ENCODE assay signal across 8 mouse cellular contexts in genomic region chr4:117882701-117883691, GRCm38 (mm10). TPM values are rescaled to one million over a fixed set of nuclear protein-coding genes. Genes with fewer than 3 reads are reported as not detected.
A peak's percentile ranks its signal among the peaks of the same experiment; 100 is the strongest.
DNase-seq lines count a peak whose midpoint lies in the region; ATAC-seq lines count a peak whose summit lies in the region.

TSS of gene B4galt2 (minus strand) at chr4:117883487.

- DNase-seq in urinary bladder, postnatal 14 days (ENCODE audit: low spot score): peak; percentile 37
- DNase-seq in urinary bladder, postnatal 10 days (ENCODE audit: low spot score): no peak
- DNase-seq in embryo, embryonic 10.5 days (ENCODE audit: low spot score): peak; percentile 73
- peak; percentile 28 for DNase-seq in kidney, adult 9 months
- DNase-seq in spleen, adult 12 weeks (ENCODE audit: low spot score): no peak

- no peaks in the 10 kb centered on the region for H3K27me3 ChIP-seq in limb, embryonic 15.5 days
- H3K27me3 ChIP-seq in neural tube, embryonic 13.5 days: no peaks in the 10 kb centered on the region

- H3K4me3 ChIP-seq in limb, embryonic 15.5 days: peak within 1 kb of the TSS; percentile 78
- H3K4me3 ChIP-seq in neural tube, embryonic 13.5 days: peak within 1 kb of the TSS; percentile 76

- H3K9me3 ChIP-seq in limb, embryonic 15.5 days: no peaks in the 10 kb centered on the region
- H3K9me3 ChIP-seq in neural tube, embryonic 13.5 days: no peaks in the 10 kb centered on the region

- H3K27ac ChIP-seq in limb, embryonic 15.5 days: peak within 1 kb of the TSS; percentile 78
- H3K27ac ChIP-seq in neural tube, embryonic 13.5 days (replicated peaks): peak within 1 kb of the TSS; percentile 83

- H3K36me3 ChIP-seq in limb, embryonic 15.5 days: peaks cover 48% of the 10 kb centered on the region
- peaks cover 52% of the 10 kb centered on the region for H3K36me3 ChIP-seq in neural tube, embryonic 13.5 days

- peak within 1 kb of the TSS; percentile 84 for H3K4me2 ChIP-seq in limb, embryonic 15.5 days
- H3K4me2 ChIP-seq in neural tube, embryonic 13.5 days: peak within 1 kb of the TSS; percentile 90

- H3K9ac ChIP-seq in limb, embryonic 15.5 days: peak within 1 kb of the TSS; percentile 82
- H3K9ac ChIP-seq in neural tube, embryonic 13.5 days: peak within 1 kb of the TSS; percentile 97

- under 1% methylated on average over 76 of the region's 103 CpGs for WGBS in limb, embryonic 15.5 days
- under 1% methylated on average over 67 of the region's 103 CpGs for WGBS in neural tube, embryonic 13.5 days

- ATAC-seq in granulocyte monocyte progenitor cell, adult 5-6 weeks (replicated peaks; ENCODE audit: poor library complexity, severe bottlenecking): 0 out of 2 replicates have a peak, but pooled peaks have one; percentile 1
- peak; percentile 58; the same call in 1 of the 2 replicates for ATAC-seq in limb, embryonic 15.5 days (ENCODE audit: insufficient number of reproducible peaks, low FRiP score, low TSS enrichment, low read depth)
- ATAC-seq in neural tube, embryonic 13.5 days (ENCODE audit: low read depth): peak; percentile 53

- peaks cover 43% of the 10 kb centered on the region for H3K4me1 ChIP-seq in limb, embryonic 15.5 days
- H3K4me1 ChIP-seq in neural tube, embryonic 13.5 days (replicated peaks): peaks cover 84% of the 10 kb centered on the region

RNA-seq across cellular contexts. Expression of gene B4galt2, which starts in this region (rescaled TPM):
- total RNA-seq in granulocyte monocyte progenitor cell, adult 5-6 weeks (2014; fragmentation: Nextera tagmentation): 0.73 TPM in 1 of 2 replicates, not detected in the other
- 0.04 TPM in 1 of 2 replicates, not detected in the other for total RNA-seq in granulocyte monocyte progenitor cell, adult 5-6 weeks (2017)
- polyA plus RNA-seq in limb, embryonic 15.5 days (2015; fragmentation: Nextera tagmentation; extraction: Ambion mirVana): 23.1 and 27.6 TPM in 2 replicates
- polyA plus RNA-seq in neural tube, embryonic 13.5 days (2015; fragmentation: Nextera tagmentation; extraction: Ambion mirVana): 43.7 and 45.5 TPM in 2 replicates

Comparison
In these comparisons a context has a peak if more than half of its experiments do, and no peak if none do; other contexts are left out.
1. DNase-seq: peak in urinary bladder, postnatal 14 days (single experiment), embryo, embryonic 10.5 days (single experiment) and kidney, adult 9 months (single experiment); none in urinary bladder, postnatal 10 days (single experiment) and spleen, adult 12 weeks (single experiment).
2. Peak in ATAC-seq in granulocyte monocyte progenitor cell, adult 5-6 weeks; RNA of the gene not detected or under 1 TPM.
3. ATAC-seq: peak in every context shown above with its lines; median percentile 58 in limb, embryonic 15.5 days; 53 in neural tube, embryonic 13.5 days; 1 in granulocyte monocyte progenitor cell, adult 5-6 weeks.